Comparison of ENCODE assay signal across 8 mouse cellular contexts in genomic region chr1:91495321-91495720, GRCm38 (mm10). TPM values are rescaled to one million over a fixed set of nuclear protein-coding genes. Genes with fewer than 3 reads are reported as not detected.
DNase-seq lines count a peak whose midpoint lies in the region; ATAC-seq and TF ChIP-seq lines count a peak whose summit lies in the region.

No protein-coding gene starts in this region.

- WGBS in lung, embryonic 16.5 days: 33% methylated on average over 5 of the region's 5 CpGs
- 45% methylated on average over 5 of the region's 5 CpGs for WGBS in olfactory bulb, adult 2 months

- TF ChIP-seq POLR2A in olfactory bulb, adult 2 months (IDR thresholded peaks at IDR 0.05; ENCODE audit: insufficient read depth, low read depth, low read length): no peak

- TF ChIP-seq CTCF in olfactory bulb, adult 2 months (IDR thresholded peaks at IDR 0.05; ENCODE audit: insufficient read depth, low read depth, low read length): no peak

- H3K4me3 ChIP-seq in lung, embryonic 16.5 days (ENCODE audit: low read length): peak overlapping the region; percentile 92
- H3K4me3 ChIP-seq in erythroblast, embryonic 14.5 days (replicated peaks): peak overlapping the region; percentile 89
- peak overlapping the region; percentile 57 for H3K4me3 ChIP-seq in olfactory bulb, adult 2 months (ENCODE audit: insufficient read depth, low read depth, low read length)

- H3K9me3 ChIP-seq in lung, embryonic 16.5 days (ENCODE audit: control insufficient read depth, low read length): no peaks in the 10 kb centered on the region
- no peaks in the 10 kb centered on the region for H3K9me3 ChIP-seq in erythroblast, embryonic 14.5 days (ENCODE audit: control insufficient read depth, low read length)

- no peak for ATAC-seq in lung, embryonic 16.5 days (ENCODE audit: low read depth)
- ATAC-seq in CD4-positive, CD25-positive, alpha-beta regulatory T cell, adult 4 months: no peak

- H3K4me1 ChIP-seq in lung, embryonic 16.5 days (replicated peaks; ENCODE audit: control insufficient read depth, insufficient read depth, low read length): peaks cover 16% of the 10 kb centered on the region
- H3K4me1 ChIP-seq in erythroblast, embryonic 14.5 days (ENCODE audit: control insufficient read depth): peaks cover 26% of the 10 kb centered on the region
- H3K4me1 ChIP-seq in olfactory bulb, adult 2 months (ENCODE audit: control insufficient read depth, insufficient read depth, low read length): peaks cover 20% of the 10 kb centered on the region

- DNase-seq in lung, postnatal 10 days: no peak
- peak; percentile 14 to 21 for DNase-seq in kidney, postnatal 36 days
- no peak for DNase-seq in right cerebral cortex, postnatal 36 days (ENCODE audit: low spot score in 2 of 2)
- no peak for DNase-seq in layer of hippocampus, postnatal 25 days (ENCODE audit: extremely low spot score in 1 of 2, low spot score in 1 of 2)

- H3K27ac ChIP-seq in lung, embryonic 16.5 days (ENCODE audit: low read length): no peak overlapping the region
- H3K27ac ChIP-seq in olfactory bulb, adult 2 months (ENCODE audit: insufficient read depth, low read depth, low read length): no peak overlapping the region

- H3K27me3 ChIP-seq in lung, embryonic 16.5 days (ENCODE audit: control insufficient read depth, insufficient read depth, low read depth, low read length): no peaks in the 10 kb centered on the region
- H3K27me3 ChIP-seq in erythroblast, embryonic 14.5 days (ENCODE audit: control insufficient read depth): no peaks in the 10 kb centered on the region; the same call in 1 of the 2 replicates

- H3K4me2 ChIP-seq in lung, embryonic 16.5 days (ENCODE audit: low read depth, low read length): peak overlapping the region; percentile 75

- no peaks in the 10 kb centered on the region for H3K36me3 ChIP-seq in lung, embryonic 16.5 days (ENCODE audit: control insufficient read depth, insufficient read depth, low read length)
- H3K36me3 ChIP-seq in erythroblast, embryonic 14.5 days (ENCODE audit: control insufficient read depth): peaks cover 13% of the 10 kb centered on the region

- peak overlapping the region; percentile 83 for H3K9ac ChIP-seq in lung, embryonic 16.5 days (ENCODE audit: low read length)

RNA-seq across cellular contexts. Expression of gene Traf3ip1, which starts 0.9 kb away (rescaled TPM):
- polyA plus RNA-seq in lung, embryonic 16.5 days (2015; fragmentation: Nextera tagmentation; extraction: Ambion mirVana): 12.8 and 13.0 TPM in 2 replicates
- polyA plus RNA-seq in erythroblast, embryonic 14.5 days (2012): 0.40 and 0.45 TPM in 2 replicates
- not detected in 2 replicates for polyA plus RNA-seq in olfactory bulb, adult 2 months (2012; ENCODE audit: insufficient read depth, insufficient read length, low replicate concordance, missing spikeins)
- polyA plus RNA-seq in CD4-positive, CD25-positive, alpha-beta regulatory T cell, adult 4 months (2017; shearing (Covaris generic)): 1 to 10 TPM; 3.5 to 5.2 TPM
- 10 to 100 TPM; 10.7 to 12.8 TPM for total RNA-seq in layer of hippocampus, postnatal 25 days (2021)

RNA-seq across cellular contexts. Expression of gene Per2, which starts 36.2 kb away (rescaled TPM):
- polyA plus RNA-seq in lung, embryonic 16.5 days (2015; fragmentation: Nextera tagmentation; extraction: Ambion mirVana): 10.7 and 12.2 TPM in 2 replicates
- 0.04 and 0.05 TPM in 2 replicates for polyA plus RNA-seq in erythroblast, embryonic 14.5 days (2012)
- not detected in 2 replicates for polyA plus RNA-seq in olfactory bulb, adult 2 months (2012; ENCODE audit: insufficient read depth, insufficient read length, low replicate concordance, missing spikeins)
- 1 to 10 TPM; 1.9 to 2.1 TPM for polyA plus RNA-seq in CD4-positive, CD25-positive, alpha-beta regulatory T cell, adult 4 months (2017; shearing (Covaris generic))
- total RNA-seq in layer of hippocampus, postnatal 25 days (2021): 10 to 100 TPM; 21.5 to 23.8 TPM

RNA-seq across cellular contexts. Expression of gene Asb1, which starts 45.0 kb away (rescaled TPM):
- polyA plus RNA-seq in lung, embryonic 16.5 days (2015; fragmentation: Nextera tagmentation; extraction: Ambion mirVana): 5.8 and 6.0 TPM in 2 replicates
- 0.63 and 3.0 TPM in 2 replicates for polyA plus RNA-seq in erythroblast, embryonic 14.5 days (2012)
- polyA plus RNA-seq in olfactory bulb, adult 2 months (2012; ENCODE audit: insufficient read depth, insufficient read length, low replicate concordance, missing spikeins): not detected in 2 replicates
- polyA plus RNA-seq in CD4-positive, CD25-positive, alpha-beta regulatory T cell, adult 4 months (2017; shearing (Covaris generic)): 1 to 10 TPM; 2.6 to 3.6 TPM
- 10 to 100 TPM; 35.9 to 42.0 TPM for total RNA-seq in layer of hippocampus, postnatal 25 days (2021)

Comparison
In these comparisons a context has a peak if more than half of its experiments do, and no peak if none do; other contexts are left out.
1. DNase-seq: peak in kidney, postnatal 36 days (2 of 2); none in lung, postnatal 10 days (single experiment), right cerebral cortex, postnatal 36 days (0 of 2) and layer of hippocampus, postnatal 25 days (0 of 2).
2. Peak in every context shown above with its lines, with median percentiles within 50 percentile points of each other: H3K4me3 ChIP-seq.